Mouse (Mus musculus) heart, postnatal 0 days (tissue): Measurements from ENCODE around the gene Pitpnm2.

Experiments used
- CTCF ChIP-seq: IDR thresholded peaks from 2 replicates; pipeline ENCODE4 v1.5.1; 2016; ENCODE audit warnings: antibody characterized with exemption, control low read depth, low read depth
- EP300 ChIP-seq: IDR thresholded peaks from 2 replicates; pipeline ENCODE4 v1.6.1; 2016; ENCODE audit warnings: antibody characterized with exemption, low read depth

DNA sequence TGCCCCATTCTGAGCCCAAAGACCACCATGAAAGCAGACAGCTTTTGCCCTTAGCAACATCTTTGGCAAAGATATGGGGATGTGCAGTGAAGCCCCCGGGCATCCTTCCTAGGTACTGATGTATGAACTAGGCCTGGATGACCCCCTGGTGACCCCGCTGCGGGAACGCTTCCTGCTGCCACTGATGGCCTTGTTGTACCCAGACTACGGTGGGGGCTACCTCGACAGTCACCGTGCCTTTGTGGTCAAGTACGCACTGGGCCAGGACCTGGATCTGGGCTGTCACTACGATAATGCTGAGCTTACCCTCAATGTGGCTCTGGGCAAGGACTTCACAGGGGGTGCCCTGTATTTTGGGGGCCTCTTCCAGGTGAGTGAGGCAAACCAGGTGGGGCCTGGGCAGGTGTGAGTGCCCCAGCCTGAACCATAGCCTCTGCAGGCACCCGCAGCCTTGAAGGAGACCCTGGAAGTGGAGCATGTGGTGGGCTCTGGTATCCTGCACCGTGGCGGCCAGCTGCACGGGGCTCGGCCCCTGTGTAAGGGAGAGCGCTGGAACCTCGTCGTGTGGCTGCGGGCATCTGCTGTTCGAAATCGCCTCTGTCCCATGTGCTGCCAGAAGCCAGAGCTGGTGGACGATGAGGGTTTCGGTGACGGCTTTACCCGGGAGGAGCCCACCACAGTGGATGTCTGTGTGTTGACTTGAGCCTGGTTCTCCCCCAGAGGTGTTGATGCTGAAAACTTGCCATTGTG, 135.1 kb downstream of the Pitpnm2 start:
- TF ChIP-seq EP300: no peak
- TF ChIP-seq CTCF: no peak
